Mouse (Mus musculus) intestine, embryonic 15.5 days (tissue): Measurements from ENCODE around the gene Gramd2. TPM values are rescaled to one million over a fixed set of nuclear protein-coding genes. Genes with fewer than 3 reads are reported as not detected.

ENCODE experiments used
- ATAC-seq: fragments of 200-750 bp; cut with Nextera tagmentation; 2 replicates; pipeline ENCODE4 v1.8.0; 2017; ENCODE audit warnings: moderate TSS enrichment, moderate library complexity
- H3K27ac ChIP-seq: fragments of 300-500 bp; sonication (generic); 2 replicates; pipeline ENCODE4 v1.5.1; 2015; ENCODE audit warnings: mild to moderate bottlenecking, inconsistent platforms
- H3K27me3 ChIP-seq: fragments of 300-500 bp; sonication (generic); replicated peaks from 2 replicates; pipeline ENCODE4 v1.6.1; 2015; ENCODE audit warnings: inconsistent platforms
- H3K36me3 ChIP-seq: fragments of 300-500 bp; sonication (generic); 2 replicates; pipeline ENCODE4 v1.6.1; 2015; ENCODE audit warnings: inconsistent platforms
- H3K4me1 ChIP-seq: fragments of 300-500 bp; sonication (generic); replicated peaks from 2 replicates; pipeline ENCODE4 v1.6.1; 2015; ENCODE audit warnings: inconsistent platforms
- H3K4me2 ChIP-seq: fragments of 300-500 bp; sonication (generic); replicated peaks from 2 replicates; pipeline ENCODE4 v1.6.1; 2015; ENCODE audit warnings: mild to moderate bottlenecking, inconsistent platforms
- H3K4me3 ChIP-seq: fragments of 300-500 bp; sonication (generic); replicated peaks from 2 replicates; pipeline ENCODE4 v1.5.1; 2015; ENCODE audit warnings: inconsistent platforms
- H3K9ac ChIP-seq: fragments of 300-500 bp; sonication (generic); 2 replicates; pipeline ENCODE4 v1.6.1; 2015; ENCODE audit warnings: inconsistent platforms
- H3K9me3 ChIP-seq: fragments of 300-500 bp; sonication (generic); 2 replicates; pipeline ENCODE4 v1.6.1; 2016; ENCODE audit warnings: inconsistent platforms
- WGBS: fragments of 180-500 bp; shearing (Covaris S2); methylation state at CpG from one replicate; pipeline ENCODE4 v1.1.7; 2015; 5-methylcytosine and 5-hydroxymethylcytosine counted together
- polyA plus RNA-seq: library from polyadenylated mRNA; unstranded; fragments of >200 nt; fragmentation: Nextera tagmentation; extraction: Ambion mirVana; gene quantifications from 2 replicates; pipeline ENCODE4 v1.2.1, GENCODE M21; 2015

Gene Gramd2
- polyA plus RNA-seq, 1 experiment from 2014 or later = 1.6 TPM

- Histone ChIP-seq H3K9me3 (no peaks in the 10 kb centered on the region), H3K4me1 (no peaks in the 10 kb centered on the region), H3K9ac (no peak overlapping the region), H3K27ac (no peak overlapping the region), H3K4me3 (no peak overlapping the region), H3K36me3 (peaks cover 58% of the 10 kb centered on the region), H3K4me2 (no peak overlapping the region), H3K27me3 (no peaks in the 10 kb centered on the region)
- WGBS = 89% methylated on average over 12 of the region's 12 CpGs
- no peak for ATAC-seq
Measured at GRCm38 (mm10) chr9:59672195-59672894, 7.6 kb upstream of the Gramd2 start.

GRCm38 (mm10) chr9:59673427-59673826, 6.5 kb upstream of the Gramd2 start:
- H3K36me3 ChIP-seq = peaks cover 63% of the 10 kb centered on the region
- 0 out of 2 replicates have a peak, but pooled peaks cover 4% of the 10 kb centered on the region for H3K4me1 ChIP-seq
- no peak overlapping the region for H3K9ac ChIP-seq
- ATAC-seq = no peak
- H3K27ac ChIP-seq = no peak overlapping the region
- H3K9me3 ChIP-seq = no peaks in the 10 kb centered on the region
- 55% methylated on average over 2 of the region's 2 CpGs for WGBS
- H3K4me2 ChIP-seq = no peak overlapping the region
- no peaks in the 10 kb centered on the region for H3K27me3 ChIP-seq
- no peak overlapping the region for H3K4me3 ChIP-seq

GRCm38 (mm10) chr9:59675598-59675997, 4.3 kb upstream of the Gramd2 start:
- Histone ChIP-seq H3K4me1 (peaks cover 12% of the 10 kb centered on the region; the same call in 1 of the 2 replicates), H3K27ac (no peak overlapping the region), H3K36me3 (peaks cover 68% of the 10 kb centered on the region), H3K9me3 (no peaks in the 10 kb centered on the region), H3K9ac (no peak overlapping the region), H3K27me3 (no peaks in the 10 kb centered on the region), H3K4me2 (no peak overlapping the region), H3K4me3 (no peak overlapping the region)
- ATAC-seq = no peak
- 93% methylated on average over 14 of the region's 14 CpGs for WGBS

GRCm38 (mm10) chr9:59678313-59678712, 1.6 kb upstream of the Gramd2 start:
- H3K4me1 ChIP-seq = peaks cover 14% of the 10 kb centered on the region; the same call in 1 of the 2 replicates
- 11% methylated on average over 1 of the region's 1 CpGs for WGBS
- peak; percentile 58 for ATAC-seq
- H3K36me3 ChIP-seq = peaks cover 42% of the 10 kb centered on the region
- no peak overlapping the region for H3K4me3 ChIP-seq
- H3K27me3 ChIP-seq = 0 out of 2 replicates have a peak, but pooled peaks cover 6% of the 10 kb centered on the region
- no peak overlapping the region for H3K9ac ChIP-seq
- no peak overlapping the region for H3K27ac ChIP-seq
- H3K4me2 ChIP-seq = no peak overlapping the region
- no peaks in the 10 kb centered on the region for H3K9me3 ChIP-seq

- Histone ChIP-seq H3K36me3 (peaks cover 23% of the 10 kb centered on the region), H3K9me3 (no peaks in the 10 kb centered on the region), H3K9ac (peak overlapping the region; percentile 50), H3K4me1 (peaks cover 14% of the 10 kb centered on the region; the same call in 1 of the 2 replicates), H3K4me3 (peak overlapping the region; percentile 49), H3K4me2 (peak overlapping the region; percentile 97), H3K27me3 (0 out of 2 replicates have a peak, but pooled peaks cover 6% of the 10 kb centered on the region), H3K27ac (no peak overlapping the region)
- 14% methylated on average over 16 of the region's 16 CpGs for WGBS
- peak; percentile 57 for ATAC-seq
Measured at GRCm38 (mm10) chr9:59680534-59680875, 561 bp downstream of the Gramd2 start.

GRCm38 (mm10) chr9:59684020-59684419, 4.1 kb downstream of the Gramd2 start:
- H3K36me3 ChIP-seq = peaks cover 5% of the 10 kb centered on the region
- H3K4me1 ChIP-seq = peaks cover 10% of the 10 kb centered on the region; the same call in 1 of the 2 replicates
- no peak overlapping the region for H3K27ac ChIP-seq
- no peak overlapping the region for H3K9ac ChIP-seq
- no peak overlapping the region for H3K4me2 ChIP-seq
- 0 out of 2 replicates have a peak, but pooled peaks cover 6% of the 10 kb centered on the region for H3K27me3 ChIP-seq
- 49% methylated on average over 2 of the region's 2 CpGs for WGBS
- H3K9me3 ChIP-seq = no peaks in the 10 kb centered on the region
- no peak overlapping the region for H3K4me3 ChIP-seq
- no peak for ATAC-seq

GRCm38 (mm10) chr9:59687416-59688046, 7.6 kb downstream of the Gramd2 start:
- peaks cover 13% of the 10 kb centered on the region for H3K4me1 ChIP-seq
- no peak overlapping the region for H3K27ac ChIP-seq
- no peaks in the 10 kb centered on the region for H3K36me3 ChIP-seq
- ATAC-seq = peak; percentile 64
- no peaks in the 10 kb centered on the region for H3K9me3 ChIP-seq
- no peak overlapping the region for H3K4me2 ChIP-seq
- H3K9ac ChIP-seq = no peak overlapping the region
- WGBS = 40% methylated on average over 6 of the region's 6 CpGs
- H3K27me3 ChIP-seq = no peaks in the 10 kb centered on the region
- no peak overlapping the region for H3K4me3 ChIP-seq

GRCm38 (mm10) chr9:59691635-59692094, 11.7 kb downstream of the Gramd2 start:
- Histone ChIP-seq H3K9me3 (no peaks in the 10 kb centered on the region), H3K4me3 (peak overlapping the region; percentile 32), H3K9ac (peak overlapping the region; percentile 36; the same call in 1 of the 2 replicates), H3K4me1 (peaks cover 28% of the 10 kb centered on the region), H3K4me2 (peak overlapping the region; percentile 75), H3K27ac (peak overlapping the region; percentile 64), H3K36me3 (no peaks in the 10 kb centered on the region), H3K27me3 (no peaks in the 10 kb centered on the region)
- ATAC-seq = peak; percentile 87
- 6% methylated on average over 23 of the region's 23 CpGs for WGBS

GRCm38 (mm10) chr9:59692145-59692544, 12.2 kb downstream of the Gramd2 start:
- Histone ChIP-seq H3K4me2 (peak overlapping the region; percentile 75), H3K9me3 (no peaks in the 10 kb centered on the region), H3K4me3 (peak overlapping the region; percentile 32), H3K27me3 (no peaks in the 10 kb centered on the region), H3K27ac (peak overlapping the region; percentile 64), H3K36me3 (no peaks in the 10 kb centered on the region), H3K4me1 (peaks cover 28% of the 10 kb centered on the region), H3K9ac (no peak overlapping the region)
- WGBS = 42% methylated on average over 9 of the region's 9 CpGs
- ATAC-seq = peak; percentile 50

- H3K4me1 ChIP-seq = peaks cover 28% of the 10 kb centered on the region
- 0 out of 2 replicates have a peak overlapping the region, but pooled peaks have one; percentile 18 for H3K9ac ChIP-seq
- ATAC-seq = peak; percentile 21
- H3K36me3 ChIP-seq = no peaks in the 10 kb centered on the region
- 31% methylated on average over 16 of the region's 16 CpGs for WGBS
- H3K4me3 ChIP-seq = no peak overlapping the region
- 0 out of 2 replicates have a peak overlapping the region, but pooled peaks have one; percentile 9 for H3K4me2 ChIP-seq
- H3K9me3 ChIP-seq = no peaks in the 10 kb centered on the region
- H3K27ac ChIP-seq = 0 out of 2 replicates have a peak overlapping the region, but pooled peaks have one; percentile 22
- no peaks in the 10 kb centered on the region for H3K27me3 ChIP-seq
Measured at GRCm38 (mm10) chr9:59694571-59695450, 14.9 kb downstream of the Gramd2 start.

- Histone ChIP-seq H3K4me1 (peaks cover 28% of the 10 kb centered on the region), H3K27me3 (no peaks in the 10 kb centered on the region), H3K9ac (0 out of 2 replicates have a peak overlapping the region, but pooled peaks have one; percentile 18), H3K27ac (no peak overlapping the region), H3K9me3 (no peaks in the 10 kb centered on the region), H3K4me2 (no peak overlapping the region), H3K4me3 (no peak overlapping the region), H3K36me3 (no peaks in the 10 kb centered on the region)
- ATAC-seq = no peak
- 32% methylated on average over 3 of the region's 3 CpGs for WGBS
Measured at GRCm38 (mm10) chr9:59695451-59695813, 15.5 kb downstream of the Gramd2 start.

- Histone ChIP-seq H3K4me1 (peaks cover 26% of the 10 kb centered on the region), H3K9ac (no peak overlapping the region), H3K27ac (no peak overlapping the region), H3K4me2 (no peak overlapping the region), H3K4me3 (no peak overlapping the region), H3K27me3 (no peaks in the 10 kb centered on the region), H3K36me3 (no peaks in the 10 kb centered on the region), H3K9me3 (no peaks in the 10 kb centered on the region)
- no peak for ATAC-seq
- WGBS = 74% methylated on average over 3 of the region's 3 CpGs
Measured at GRCm38 (mm10) chr9:59696381-59696780, 16.4 kb downstream of the Gramd2 start.
